Mouse (Mus musculus): Measurements from ENCODE around the gene Gm20388. TPM values are rescaled to one million over a fixed set of nuclear protein-coding genes. Genes with fewer than 3 reads are reported as not detected.

The Gm20388 gene
- total RNA-seq, 2 experiments from 2014 or later: 1.3 to 8.5 TPM

DNA sequence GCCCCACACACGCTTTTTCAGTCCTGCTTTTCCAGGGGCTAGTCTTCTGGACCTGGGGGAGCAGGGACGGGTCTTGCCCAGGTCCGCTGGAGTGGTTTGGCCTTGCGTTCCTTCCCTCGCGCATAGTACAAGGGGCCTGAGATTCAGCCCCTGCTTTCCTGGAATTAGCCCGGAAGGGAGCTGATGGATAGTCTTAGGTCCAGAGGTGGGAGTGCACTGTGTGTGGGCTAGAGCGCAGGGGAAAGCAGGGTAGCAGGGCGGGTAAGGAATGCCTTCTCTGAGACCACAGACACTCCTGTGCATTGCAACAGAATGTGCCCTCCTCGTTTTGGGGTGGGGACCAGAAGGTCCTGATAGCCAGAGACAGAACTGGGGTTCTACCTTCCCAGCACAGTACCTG lies 2666.5 kb downstream of the Gm20388 start:
- no peak for DNase-seq (ENCODE audit: low spot score in 2 of 2)

DNA sequence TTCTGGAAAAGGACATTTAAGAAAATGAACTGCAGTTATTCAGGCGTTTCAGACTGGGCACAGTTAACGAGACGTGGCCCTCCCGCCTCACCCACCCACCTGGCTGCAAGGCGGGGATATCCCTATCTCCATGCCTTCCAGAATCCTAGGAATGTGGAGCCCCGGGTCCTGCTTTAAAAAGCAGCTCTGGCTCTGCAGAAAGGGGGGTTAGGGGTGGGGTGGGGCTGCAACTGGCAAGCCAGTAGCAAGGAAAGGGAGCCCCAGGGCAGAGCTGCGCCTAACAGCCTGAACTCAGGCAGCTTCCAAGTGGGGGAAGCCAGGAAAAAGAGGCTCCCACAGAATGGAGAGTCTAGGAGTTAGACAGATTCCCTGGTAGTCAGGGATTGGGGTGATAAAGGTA lies 2668.6 kb downstream of the Gm20388 start:
- DNase-seq (ENCODE audit: low spot score in 2 of 2): no peak

DNA sequence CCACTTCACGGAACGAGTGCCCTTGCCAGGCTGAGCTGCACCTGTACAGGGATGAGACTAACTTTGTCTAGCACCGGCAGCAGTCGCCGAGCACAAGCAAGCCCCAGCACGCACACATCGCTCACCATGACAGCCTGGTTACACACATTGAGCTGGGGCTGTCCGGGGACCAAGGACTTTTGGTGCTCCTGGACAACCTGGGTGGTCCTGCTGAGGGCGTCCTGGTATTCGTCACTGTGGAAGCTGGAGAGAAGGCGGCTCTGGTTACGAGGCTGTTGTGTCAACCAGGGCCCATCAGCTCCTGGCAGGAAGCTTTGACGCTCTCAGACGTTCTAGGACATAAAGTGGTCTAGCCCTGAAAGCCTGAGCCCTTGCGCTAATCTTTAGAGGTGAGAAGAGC lies 2670.3 kb downstream of the Gm20388 start:
- no peak for DNase-seq (ENCODE audit: low spot score in 2 of 2)

DNA sequence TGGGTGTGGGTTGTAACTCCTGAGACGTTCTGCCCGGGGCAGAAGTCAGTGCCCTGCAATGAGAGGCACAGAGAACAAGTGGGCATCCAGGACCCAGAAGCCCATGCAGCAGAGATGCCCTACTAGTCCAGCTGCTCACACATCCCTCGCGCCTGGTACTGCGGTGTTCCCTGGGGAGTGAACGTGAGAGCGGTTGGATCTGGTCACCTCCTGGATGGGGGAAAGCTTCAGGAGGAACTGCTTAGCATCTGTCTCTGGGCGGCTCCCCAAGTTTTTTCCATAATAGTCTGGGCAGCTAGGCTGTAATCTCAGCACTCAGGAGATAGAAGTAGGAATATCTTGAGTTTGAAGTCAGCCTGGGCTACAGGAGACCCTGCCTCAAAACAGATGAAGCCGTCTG lies 2674.3 kb downstream of the Gm20388 start:
- DNase-seq (ENCODE audit: low spot score in 2 of 2): no peak

DNA sequence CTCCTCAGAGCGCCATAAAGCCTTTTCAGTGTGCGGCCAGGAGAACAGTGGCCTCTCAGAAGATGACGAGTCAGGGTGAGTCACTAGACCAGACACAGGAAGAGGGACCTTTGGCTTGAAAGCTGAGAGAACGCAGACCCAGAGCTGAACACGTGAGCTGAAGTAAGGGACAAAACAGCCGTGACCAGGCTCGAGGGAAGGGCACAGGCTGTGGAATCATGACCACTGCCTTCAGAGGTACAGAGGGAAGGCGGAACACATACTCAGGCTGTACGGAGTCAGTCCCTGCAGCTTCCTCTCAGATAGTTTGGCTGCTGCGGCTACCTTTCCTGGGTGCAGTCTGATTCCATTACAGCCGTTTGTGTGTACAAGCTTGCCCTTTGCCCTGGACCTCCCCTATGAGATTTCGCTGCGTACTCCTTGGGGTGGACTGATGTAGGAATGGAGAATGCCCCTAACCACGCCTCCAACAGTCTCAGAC lies 2674.8 kb downstream of the Gm20388 start:
- no peak for DNase-seq (ENCODE audit: low spot score in 2 of 2)

DNA sequence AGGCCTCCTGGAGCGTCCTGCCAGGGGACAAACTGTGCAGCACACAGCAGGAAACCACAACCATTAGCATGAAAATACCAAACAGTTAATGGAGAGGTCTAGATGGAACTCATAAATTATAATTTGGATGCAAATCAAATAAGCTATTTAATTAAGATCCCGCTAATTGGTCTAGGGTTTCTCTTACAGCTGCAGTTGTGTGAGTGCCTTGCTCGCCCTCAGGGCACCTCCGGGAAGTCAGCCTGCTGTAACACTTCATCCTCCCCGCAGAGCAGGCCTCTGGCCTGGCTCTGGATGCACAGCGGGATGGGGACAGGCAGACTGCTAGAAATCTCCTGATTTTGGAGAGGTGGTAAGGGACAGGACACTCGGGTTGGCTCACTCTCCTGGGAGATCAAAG lies 2675.5 kb downstream of the Gm20388 start:
- DNase-seq (ENCODE audit: low spot score in 2 of 2): no peak

DNA sequence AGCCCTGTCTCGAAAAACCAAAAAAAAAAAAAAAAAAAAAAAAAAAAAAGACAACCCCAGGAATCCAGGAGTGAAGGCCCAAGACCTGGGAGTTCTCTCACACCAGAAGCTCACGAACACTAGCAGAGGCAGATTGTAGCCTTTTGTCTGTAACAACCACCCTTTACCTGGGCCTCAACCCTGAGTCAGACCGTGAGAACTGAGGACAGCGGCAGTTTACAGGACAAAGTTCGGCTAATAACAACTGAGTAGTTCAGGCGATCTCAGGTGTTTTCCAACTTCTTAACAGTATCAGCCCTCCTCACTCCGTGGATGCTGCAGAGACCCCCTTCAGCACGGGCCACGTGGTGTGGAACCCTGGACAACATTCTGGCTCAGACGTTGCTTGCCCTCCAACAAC lies 2676.1 kb downstream of the Gm20388 start:
- DNase-seq (ENCODE audit: low spot score in 2 of 2): no peak

DNA sequence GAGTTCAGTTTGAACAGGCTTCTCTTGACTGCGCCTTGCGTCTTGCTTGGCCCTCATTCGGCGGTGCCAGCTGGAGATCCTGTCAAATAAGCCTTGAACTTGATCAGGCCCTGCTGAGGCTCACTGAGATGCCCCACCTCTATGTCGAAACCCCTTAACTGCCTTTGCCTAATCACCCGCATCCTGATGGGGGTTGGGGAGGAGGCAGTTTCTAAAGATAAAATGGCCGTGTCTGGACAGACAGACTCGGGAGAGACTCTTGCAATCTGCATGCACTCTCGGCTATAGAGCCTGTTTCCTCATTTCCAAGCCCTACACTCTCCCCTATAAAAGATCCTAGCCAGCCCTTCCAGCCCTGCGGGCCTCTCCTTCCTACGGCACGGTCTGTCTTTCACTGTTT lies 2682.6 kb downstream of the Gm20388 start:
- DNase-seq (ENCODE audit: low spot score in 2 of 2): no peak

DNA sequence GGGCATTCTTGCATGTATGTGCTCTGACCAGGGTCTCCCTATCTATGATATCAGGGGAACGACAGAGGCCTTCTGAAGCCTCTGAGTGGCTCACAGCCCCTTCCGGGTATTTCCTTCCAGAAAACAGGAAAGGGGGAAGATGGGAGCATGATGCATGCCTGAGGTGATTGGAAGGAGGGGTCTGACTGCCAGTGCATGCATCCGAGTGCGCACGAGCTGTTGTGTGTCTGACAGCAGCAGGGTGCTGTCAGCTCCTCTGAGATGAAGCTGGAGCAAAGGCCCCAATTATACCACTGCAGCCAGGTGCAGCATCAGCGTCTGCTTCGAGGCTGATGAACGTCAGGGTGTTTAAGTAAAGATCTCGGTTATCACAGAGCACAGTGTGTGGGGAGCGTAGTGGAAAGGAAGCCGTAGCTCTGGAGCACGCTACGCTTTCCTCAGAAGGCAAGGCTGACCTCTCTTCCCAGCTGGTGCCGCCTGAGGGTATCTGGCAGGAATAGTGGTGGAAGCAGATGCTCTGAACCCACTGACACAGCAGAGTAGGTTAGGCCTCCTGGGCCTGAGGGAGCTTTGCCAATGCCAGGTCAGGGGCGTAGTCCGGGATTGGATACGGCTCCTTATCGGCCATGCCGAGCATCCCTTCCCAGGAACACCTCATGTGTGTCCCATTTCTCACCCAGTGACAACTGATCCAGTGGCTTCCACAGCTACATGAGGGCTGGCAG lies 2683.3 kb downstream of the Gm20388 start:
- DNase-seq (ENCODE audit: low spot score in 2 of 2): no peak

DNA sequence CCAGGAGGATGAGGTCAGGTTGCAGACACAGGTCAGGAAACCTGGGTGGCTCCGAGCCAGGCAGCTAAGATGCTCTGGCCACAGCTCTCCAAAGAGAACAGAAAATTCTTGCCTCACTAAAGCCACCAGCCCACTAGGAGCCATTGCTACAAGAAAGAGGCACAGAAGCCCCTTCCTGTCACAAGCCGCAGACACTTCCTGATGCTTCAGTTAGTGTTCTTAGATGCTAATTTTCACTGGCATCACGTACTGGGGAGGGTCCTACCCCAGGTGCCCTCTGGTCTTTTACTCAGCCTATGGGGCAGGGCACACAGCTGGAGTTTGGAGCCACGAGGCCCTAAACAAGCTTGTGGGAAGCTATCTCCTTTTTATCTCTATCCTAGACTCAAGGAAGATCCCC lies 2685.4 kb downstream of the Gm20388 start:
- DNase-seq (ENCODE audit: low spot score in 2 of 2): no peak

DNA sequence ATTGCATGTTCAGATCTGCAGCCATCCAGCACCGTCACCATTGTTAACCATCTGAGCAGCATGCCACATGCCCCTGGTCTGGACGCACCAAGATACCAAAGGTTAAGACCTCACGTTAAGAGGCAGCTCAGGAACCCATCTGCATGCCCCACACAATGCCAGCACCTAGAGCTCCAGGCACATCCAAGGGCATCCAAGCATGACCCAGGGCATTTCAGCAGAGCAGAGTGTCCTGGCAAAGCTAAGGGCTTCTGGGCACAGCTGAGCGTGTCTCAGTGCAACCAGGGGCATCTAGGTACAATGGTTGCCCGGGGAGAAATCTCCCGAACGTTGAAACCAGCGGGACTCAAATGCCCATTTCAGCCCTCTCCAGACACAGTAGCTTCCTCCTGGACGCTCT lies 2690.0 kb downstream of the Gm20388 start:
- DNase-seq (ENCODE audit: low spot score in 2 of 2): no peak

DNA sequence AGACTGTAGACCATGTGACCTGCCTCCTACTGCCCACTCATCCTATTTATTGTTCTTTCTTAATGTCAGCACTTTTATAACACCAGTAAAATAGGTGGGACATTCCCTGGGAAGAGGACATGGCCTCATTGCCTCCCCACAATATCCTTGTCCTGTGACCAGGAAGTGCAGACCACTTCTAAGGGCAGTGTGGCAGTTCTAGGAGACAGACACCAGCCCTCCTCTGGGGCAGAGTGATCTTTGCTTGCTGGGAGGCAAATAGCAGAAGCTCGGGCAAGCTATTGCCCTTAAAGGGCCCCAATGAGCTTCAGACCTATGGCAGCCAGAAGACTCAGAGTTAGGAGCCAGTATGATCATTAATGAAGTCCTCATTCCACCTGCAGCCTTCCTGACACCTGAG lies 2694.0 kb downstream of the Gm20388 start:
- DNase-seq (ENCODE audit: low spot score in 2 of 2): no peak

DNA sequence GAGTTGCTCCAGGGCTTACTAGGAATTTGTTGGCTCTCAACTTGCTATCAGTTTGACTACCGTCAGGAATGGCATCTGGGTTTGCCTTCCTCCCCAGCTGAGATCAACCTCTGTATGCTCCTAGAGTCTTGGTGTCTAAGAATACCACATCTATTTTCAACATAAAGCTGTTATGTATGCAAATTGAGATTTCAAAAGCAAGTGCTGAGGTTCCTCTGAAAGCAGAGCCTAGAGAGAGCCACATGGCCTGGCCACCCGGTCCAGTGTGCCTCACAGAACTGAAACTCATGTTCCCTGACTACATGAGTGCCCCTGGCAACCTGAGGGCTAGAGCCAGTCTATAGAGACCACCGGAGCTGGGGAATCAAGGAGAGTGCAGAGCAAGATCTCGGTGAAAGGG lies 2694.7 kb downstream of the Gm20388 start:
- DNase-seq (ENCODE audit: low spot score in 2 of 2): no peak

DNA sequence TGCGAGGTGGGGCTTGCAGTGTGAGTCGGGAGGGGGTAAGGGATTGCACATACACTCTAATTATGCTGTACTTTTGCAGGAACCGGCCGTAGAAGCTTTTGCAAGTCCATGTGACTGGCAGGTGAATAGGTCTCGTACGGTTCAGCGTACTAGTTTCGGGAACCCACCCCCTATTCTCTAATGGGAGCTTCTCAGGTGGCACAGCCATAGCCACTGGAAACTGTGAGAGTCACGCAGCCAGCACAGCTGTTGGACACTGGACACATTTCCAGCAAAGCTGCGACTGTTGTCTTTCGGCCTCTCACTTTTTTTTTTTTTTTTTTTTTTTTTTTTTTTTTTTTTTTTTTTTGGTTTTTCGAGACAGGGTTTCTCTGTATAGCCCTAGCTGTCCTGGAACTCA lies 2696.2 kb downstream of the Gm20388 start:
- DNase-seq (ENCODE audit: low spot score in 2 of 2): no peak

DNA sequence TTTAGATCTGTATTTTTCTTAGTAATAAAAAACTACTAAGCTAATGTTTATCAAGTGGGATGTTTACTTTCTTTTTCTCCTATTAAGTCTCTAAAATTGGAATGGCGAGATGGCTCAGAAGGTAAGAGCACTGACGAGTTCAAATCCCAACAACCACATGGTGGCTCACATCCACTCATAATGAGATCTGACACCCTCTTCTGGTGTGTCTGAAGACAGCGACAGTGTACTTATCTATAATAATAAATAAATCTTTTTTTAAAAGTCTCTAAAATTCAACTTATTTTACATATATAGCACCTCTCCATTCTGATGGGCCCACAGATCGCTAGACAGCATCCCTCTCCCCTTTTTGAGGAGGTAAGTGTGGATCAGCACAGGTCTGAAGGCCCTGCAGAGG lies 2699.6 kb downstream of the Gm20388 start:
- no peak for DNase-seq (ENCODE audit: low spot score in 2 of 2)

DNA sequence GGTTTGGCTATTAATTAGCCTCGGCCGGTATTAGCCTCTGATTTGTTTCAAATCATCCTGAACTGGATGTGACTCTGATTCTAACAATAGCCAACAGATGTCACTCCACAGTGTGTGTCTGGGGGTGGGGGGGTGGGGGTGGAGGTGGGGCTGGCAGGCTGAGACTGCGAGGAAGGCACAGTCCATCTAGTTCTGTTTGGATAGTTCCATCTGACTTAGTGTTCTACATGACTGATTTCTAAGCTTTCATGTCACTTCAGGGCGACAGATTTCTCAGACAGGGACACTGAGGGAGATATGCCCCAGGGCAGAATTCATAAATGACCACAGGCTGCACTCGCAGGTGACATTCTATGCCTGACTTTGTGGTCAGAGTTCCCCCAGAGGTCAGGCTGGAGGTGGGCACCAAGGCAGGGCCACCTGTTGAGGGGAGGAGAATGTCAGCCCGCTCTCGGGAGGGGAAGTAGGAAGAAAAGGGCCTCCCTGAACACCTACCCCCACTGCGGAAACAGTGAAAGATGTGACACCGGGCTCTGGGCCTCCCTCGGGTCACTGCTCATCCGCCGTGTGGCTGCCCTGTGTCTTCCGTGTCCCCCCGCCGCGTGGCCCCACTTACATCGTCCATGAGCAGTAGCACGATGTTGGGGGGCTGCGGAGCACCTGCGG lies 2700.1 kb downstream of the Gm20388 start:
- DNase-seq (ENCODE audit: low spot score in 2 of 2): no peak

DNA sequence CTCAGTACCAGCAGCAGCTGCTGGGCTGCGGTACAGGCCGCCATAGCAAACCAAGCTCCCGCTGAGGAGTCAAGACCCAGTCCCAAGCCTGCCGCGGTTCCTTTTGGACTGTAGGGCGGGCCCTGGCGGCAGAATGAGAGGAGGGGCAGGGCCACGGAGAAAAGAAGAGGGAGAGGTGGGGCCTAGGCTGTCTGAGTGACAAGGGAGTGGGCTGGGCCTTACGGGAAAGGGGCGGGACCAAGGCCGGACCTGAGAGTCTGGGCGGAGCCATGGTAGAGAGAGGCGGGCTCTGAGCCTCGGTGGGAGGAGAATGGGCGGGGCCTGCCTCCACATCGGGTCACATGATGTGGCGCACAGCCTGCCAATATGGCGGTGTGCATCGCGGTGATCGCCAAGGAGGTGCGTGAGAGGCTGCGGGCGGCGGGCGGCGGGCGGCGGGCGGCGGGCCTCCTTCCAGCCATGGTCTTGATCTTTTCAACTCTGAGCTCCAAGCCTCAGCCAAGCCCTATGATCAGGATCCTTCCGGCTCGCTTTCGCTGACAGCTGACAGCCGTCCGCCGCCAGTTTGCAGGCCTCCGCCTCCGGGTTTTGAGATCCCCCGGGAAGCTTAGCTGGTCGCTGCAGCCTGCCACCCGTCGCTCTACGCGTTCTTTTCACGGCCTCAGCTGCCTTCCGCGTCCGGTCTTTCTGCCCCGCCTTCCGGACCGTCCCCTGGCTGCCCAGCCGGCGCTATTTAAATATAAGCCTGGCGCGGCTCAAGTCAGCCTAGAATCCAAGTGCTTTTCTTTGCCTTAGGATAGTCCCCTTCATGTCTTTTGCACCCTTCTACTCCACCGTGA lies 2700.9 kb downstream of the Gm20388 start, which contains the start of the genes Galns and Trappc2l:
Gene Galns, minus strand, starts transcription at position 169 of the 839 bp plus-strand sequence.
Gene Trappc2l, plus strand, starts transcription at position 346 of the 839 bp plus-strand sequence.
- peak; percentile 90 to 93 for DNase-seq (ENCODE audit: low spot score in 2 of 2)

DNA sequence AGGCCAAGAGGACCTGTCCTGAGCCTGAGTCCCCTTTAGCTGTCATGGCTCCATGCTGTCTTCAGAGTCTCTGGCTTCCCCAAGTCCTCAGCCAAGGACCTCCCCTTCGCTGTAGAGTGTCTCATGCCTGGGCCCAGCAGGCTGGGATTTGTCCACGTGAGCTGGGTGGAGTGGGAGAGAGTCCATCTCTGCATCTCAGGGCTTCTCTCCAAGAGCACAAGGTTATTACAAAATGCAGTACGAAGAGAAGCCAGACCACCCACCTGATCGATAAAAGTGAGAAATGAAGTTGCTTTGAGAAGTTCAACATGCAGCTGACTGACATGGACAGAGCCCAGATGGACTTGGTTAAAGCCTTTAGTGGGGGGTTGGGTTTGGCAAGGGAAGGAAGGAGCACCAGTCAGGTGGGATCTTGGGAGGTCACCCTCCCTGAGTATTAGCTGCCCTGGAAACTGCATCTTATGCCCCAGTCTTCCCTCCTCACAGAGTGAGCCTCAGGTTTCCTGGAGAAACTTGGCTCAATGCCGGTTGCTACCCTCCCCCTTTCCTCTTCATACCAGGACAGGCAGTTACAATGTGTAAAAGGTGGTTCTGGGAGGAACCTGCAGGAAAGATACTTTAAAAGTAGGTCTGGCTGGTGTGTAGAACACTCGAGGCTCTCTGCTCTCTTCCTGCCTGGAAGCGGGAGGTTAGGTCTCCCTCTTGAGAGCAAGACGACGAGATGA lies 2705.7 kb downstream of the Gm20388 start:
- DNase-seq (ENCODE audit: low spot score in 2 of 2): no peak

DNA sequence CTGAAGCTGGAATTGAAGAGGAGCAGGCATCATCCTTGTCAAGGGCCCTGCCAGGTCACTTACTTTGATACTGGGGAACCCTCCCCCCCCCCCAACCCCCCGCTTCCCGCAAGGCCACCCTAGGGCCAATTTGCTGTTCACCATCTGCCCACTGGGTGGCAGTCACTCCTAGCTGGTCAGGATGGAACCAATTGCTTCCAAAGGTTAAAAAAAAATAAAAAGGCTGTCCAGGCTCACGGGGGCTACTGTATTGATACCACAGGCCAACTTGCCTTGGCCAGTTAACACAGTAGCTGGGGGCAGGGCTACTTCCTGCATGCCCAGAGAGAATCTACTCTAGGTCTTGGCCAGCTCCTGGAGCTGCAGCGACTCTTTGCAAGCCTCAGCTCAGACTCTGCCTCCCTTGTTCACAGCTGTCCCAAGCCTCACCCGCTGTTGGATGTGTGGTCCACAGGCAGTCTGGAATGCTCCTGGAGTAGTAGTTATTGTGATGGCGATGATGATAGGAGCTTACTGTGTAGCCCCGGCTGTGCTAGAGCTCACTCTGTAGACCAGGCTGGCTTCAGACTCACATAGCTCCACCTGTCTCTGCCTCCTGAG lies 2707.4 kb downstream of the Gm20388 start:
- peak; percentile 82 to 89 for DNase-seq (ENCODE audit: low spot score in 2 of 2)

DNA sequence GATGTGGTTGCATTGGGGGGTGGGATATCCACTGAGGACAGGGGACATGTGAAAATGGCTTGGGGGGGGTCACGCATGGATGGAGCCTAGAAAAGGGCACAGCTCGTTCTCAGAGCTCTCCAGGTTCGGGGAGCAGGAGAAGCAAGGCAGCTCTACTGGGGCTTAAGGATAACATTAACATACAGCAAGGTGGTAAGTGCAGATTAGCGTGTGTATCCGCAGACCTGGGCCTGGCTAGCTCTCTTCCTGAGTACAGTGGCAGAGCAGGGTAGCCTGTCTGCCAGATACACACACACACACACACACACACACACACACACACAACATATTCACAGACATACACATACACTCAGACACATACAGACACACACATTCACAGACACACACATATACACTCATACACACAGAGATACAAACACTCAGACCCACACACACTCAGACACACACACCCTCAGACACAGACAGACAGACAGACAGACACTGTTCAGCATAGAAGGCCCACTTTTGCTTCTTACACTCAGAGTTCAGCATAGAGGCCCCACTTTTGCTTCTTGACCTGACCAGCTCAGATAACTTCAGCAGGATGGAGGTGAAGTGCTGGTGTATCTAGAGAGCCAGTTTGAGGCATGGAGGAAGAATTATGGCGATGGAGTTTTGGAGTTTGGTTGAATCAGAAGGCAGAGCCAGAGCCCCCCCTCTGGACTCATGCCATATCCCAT lies 2708.2 kb downstream of the Gm20388 start:
- DNase-seq (ENCODE audit: low spot score in 2 of 2): no peak

Data from adrenal gland, adult 18-20 months (tissue).